Mouse (Mus musculus): Measurements from ENCODE around the gene Rap1a.
"Not testable (repeated sequence)": the region's sequence is repeated elsewhere in the genome, so short reads cannot be mapped to it uniquely, and the experiment has no call there.

DNA sequence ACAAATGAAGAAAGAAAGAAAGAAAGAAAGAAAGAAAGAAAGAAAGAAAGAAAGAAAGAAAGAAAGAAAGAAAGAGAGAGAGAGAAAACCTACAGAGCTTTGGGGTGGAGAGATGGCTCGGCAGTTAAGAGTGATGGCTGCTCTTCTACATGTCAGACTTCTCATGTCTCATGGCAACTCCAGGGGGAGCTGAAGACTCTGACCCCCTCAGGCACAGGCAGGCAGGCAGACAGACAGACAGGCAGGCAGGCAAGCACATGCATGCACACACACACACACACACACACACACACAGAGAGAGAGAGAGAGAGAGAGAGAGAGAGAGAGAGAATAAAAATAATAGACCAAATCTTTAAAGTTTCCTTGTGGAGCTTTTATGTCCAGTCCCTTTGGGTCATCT, 100.3 kb downstream of the Rap1a start:
- not testable (repeated sequence) for TF ChIP-seq CTCF (IDR thresholded peaks at IDR 0.05); POLR2A (IDR thresholded peaks at IDR 0.05; ENCODE audit: insufficient read depth, low read depth, low read length)

Data from heart, adult 2 months (tissue).